Mouse (Mus musculus): ENCODE results near the gene Vwa3a.
A peak's percentile ranks its signal among the peaks of the same experiment; 100 is the strongest.

DNA sequence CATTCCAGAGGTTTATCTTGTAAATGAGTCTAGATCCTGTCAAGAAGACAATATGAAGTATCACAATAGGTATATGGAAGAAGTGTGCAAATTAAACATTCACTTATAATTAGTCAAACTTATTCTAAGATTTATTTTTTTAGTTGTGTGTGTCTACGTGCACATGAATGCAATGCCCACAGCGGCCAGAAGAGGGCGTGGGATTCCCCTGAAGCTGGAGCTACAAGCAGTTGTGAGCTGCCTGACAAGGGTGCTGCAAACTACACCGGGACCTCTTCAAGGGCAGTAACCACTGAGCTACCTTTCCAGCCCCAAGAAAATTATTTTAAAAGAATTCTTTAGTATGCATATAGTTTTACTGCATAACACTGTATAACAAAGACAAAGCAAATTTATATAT is 48.5 kb upstream of the Vwa3a start:
- TF ChIP-seq CTCF (conservative IDR thresholded peaks at IDR 0.05; ENCODE audit: insufficient read depth, insufficient read length, low read depth, low read length) (0 out of 2 replicates have a peak, but pooled peaks have one; percentile 20), POLR2A (IDR thresholded peaks at IDR 0.05; ENCODE audit: low read depth, low read length) (no peak)
